Mouse (Mus musculus): ENCODE measurements around the gene Dgkb.

Gene Dgkb

DNA sequence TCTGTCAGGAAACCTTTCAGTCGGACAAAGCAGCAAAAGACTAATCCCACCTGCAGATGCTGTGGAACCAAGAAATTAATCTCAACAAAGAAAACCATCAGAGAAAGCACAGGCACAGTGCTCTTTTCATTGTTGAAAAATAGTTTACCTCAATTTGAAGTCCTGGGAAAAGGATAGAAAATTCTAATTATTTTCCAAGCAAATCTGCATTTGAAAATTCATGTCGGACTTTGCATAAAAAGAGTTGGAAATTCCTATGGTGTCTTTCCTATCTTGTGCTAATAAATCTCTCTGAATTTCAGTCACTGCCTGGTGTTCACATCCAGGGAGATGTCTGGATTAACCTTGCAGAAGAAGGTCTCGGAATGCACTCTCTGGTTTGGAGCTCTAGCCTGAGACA is at the start of gene Dgkb:
Gene Dgkb (plus strand): TSS at position 301 of the 400 bp plus-strand sequence.
- no peak for DNase-seq

DNA sequence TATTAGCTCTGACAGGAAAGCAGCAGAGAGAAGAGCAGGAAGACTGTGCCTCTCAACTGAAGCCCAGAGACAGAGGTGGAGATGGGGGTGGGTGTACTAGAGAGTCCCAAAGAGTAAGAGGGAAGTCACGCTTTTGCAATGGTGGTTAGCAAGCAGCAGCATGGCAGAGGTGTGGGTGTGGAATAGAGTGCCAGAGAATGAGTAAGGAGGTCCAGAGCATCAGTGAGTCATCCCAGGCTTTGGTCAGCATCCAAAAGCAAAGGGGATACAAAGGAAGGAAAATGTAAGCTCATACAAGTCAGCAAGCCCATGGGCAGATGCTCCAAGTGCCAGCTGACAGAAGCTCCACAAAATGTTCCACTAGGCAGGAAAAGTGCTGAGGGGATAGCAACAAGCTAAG is 47.7 kb upstream of the Dgkb start:
- DNase-seq, result no peak

DNA sequence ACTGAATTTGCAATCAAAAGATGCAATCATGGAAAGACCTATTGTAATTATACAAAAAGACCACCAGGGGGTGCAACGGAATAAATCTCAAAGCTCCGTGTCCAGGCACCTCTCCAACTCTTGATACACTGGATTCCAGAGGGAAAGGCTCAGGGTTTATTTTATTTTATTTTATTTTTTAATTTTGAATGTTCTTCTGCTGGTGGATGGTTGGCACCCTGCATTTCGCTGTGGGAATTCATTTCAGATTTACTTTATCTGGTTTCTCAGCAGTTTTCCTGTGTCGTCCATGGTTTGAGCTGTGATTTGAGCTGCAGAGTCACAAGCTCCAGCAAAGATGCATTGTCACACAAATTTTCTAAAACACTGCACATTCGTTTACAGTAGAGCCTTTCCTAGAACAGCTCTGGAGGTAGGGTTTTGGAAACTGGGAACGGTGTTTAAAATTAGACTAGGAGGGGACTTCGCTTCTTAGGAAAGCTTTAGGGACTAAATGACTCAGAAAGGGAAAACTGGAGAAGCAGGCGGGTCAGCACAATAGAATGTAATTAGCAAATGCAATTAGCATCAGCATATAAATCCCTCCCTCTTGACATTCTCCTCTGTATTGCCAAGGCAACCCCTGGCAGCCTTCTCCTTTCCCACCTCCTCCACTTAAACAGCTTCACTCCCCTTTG is 43.7 kb upstream of the Dgkb start:
- peak; percentile 16 for DNase-seq

DNA sequence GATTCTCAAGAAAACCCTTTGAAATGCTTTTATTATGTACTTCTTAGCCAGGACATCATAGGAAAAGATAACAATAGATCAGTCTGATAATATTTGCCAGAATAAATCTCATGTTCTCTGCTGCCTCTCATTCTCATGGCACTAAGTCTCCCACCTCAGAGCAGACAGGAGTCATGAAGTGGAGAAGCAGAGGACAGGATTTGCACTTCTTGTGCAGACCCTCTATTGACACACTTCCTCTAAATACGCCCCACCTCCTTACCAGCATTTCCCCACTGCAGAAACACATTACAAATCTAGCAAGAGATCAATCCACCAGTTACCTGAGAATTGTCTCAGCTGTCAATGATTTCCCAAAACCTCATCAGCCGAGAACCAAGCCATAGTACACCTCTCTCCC is 42.9 kb upstream of the Dgkb start:
- no peak for DNase-seq

DNA sequence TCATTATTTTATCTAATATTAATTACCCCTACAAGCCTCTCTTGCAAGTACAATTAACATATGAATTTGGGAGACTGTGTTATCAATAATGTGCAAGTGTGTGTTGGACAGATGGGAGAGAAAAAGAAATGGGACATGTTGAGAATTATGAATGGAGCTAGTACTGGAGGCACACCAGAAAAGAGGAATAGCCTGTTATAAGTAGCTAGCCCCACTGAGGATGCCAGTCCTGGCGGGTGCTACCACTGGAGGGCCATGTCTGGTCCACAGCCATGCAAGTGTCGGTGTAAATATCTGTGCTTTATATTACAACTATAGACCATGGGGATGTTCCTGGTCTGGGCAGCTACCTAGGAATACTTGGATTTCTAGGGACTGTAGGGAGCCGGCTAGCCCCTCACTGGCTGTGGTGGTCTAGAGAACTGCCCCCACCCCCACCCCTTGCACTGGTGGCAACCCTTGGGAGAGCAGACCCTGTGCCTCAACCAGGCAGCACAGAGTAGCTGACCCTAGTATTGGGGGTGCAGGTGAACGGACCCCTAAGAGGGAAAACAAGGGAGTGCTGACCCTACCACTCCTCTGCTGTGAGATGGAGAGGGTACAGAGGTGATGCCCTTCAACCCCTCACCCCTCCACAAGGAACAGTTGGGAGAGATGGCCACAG is 21.1 kb upstream of the Dgkb start:
- no peak for DNase-seq

DNA sequence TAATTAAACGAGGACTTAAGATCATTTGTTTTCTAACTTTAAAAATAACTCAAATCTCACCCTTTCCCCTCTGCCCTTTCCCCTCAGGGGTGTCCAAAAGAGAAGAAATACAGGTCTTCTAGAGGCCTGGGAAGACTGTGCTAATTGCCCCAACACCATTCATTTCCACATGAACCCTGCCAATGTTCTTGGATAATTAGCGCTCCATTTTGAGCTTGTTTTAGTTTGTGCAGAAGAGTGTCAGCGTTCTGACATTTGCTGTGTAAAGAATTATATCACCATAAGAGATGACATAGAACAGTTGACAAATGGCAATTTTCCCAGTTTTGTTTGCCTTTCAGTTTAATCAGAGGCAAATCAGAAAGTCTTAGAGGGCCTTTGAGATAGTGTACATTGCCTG is 3.4 kb upstream of the Dgkb start:
- no peak for DNase-seq

DNA sequence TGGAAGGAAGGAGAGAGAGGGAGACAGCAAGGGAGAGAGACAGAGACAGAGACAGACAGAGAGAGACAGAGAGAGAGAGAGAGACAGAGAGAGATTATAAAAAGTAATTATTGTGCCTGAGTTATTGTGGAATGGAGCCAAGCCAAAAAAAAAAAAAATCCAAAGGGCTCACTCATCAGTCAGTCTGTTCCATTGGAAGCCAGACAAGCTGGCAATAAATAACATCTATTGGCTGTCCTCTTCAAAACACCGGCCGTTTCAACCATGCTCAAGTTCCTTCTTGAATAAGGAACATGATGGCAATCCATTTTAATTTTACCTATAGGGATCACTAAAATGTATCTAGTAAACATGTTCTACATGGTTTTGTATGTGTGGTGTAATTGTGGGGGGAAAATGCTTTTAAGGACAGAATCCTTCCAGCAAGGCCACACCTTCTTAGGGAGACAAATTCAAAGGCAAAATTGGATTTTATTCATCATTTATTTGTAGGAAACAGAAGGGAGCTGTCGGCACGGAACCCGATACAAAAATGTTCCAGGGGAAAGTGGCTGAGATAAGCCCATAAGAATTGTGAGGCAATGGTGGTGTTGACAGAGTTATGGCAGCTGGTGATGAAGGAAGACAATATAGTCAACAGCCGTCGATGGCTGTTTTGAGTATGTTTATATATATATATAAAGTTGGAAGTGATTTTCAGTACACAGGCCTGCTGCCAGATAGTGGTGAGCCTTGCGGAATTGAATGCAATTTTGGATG is 3.7 kb downstream of the Dgkb start:
- no peak for DNase-seq

DNA sequence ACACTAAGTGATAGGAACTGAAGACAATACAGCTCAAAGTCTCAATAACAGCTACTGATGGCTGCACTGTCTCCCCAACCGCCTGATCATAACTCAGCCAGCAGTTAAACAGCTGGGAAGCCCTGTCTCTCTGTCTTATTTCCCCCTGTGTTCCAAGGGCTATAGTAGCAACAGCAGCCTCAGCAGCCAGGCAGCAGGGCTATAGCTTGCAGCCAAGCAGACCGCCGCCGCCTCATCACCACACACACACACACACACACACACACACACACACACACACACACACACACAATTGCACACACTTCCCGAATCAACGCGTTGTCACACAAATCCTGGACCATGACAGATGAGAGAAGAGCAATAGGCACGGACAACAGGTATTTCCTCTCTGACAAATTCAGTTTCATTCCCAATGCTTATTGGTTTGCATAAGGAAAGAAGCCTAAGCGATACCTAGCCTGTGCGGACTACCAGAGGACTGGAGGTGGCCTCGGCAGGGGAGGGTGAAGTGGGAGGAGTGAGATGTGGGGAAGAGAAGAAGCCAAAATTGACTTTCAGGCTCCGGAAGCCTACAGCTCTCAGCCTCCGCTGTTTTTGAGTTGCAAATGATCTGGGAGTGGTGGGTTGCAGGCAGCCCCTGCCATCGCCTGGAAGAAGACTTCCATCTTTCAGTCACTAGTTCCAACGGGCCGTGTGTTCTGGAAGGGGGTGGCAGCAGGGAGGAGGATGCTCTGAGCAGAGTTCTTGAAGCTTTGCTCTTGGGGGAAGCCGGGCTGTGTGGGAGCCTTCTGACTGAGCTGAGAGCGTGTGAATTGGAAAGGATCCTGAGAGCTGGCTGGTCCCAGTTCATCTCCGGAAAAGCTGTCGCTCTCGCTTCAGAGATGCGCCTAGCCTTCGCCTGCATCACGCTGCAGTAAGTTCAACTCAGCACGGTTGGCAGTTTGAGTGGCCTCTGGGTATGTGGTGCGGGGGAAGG is 62.8 kb downstream of the Dgkb start:
- DNase-seq, result no peak

DNA sequence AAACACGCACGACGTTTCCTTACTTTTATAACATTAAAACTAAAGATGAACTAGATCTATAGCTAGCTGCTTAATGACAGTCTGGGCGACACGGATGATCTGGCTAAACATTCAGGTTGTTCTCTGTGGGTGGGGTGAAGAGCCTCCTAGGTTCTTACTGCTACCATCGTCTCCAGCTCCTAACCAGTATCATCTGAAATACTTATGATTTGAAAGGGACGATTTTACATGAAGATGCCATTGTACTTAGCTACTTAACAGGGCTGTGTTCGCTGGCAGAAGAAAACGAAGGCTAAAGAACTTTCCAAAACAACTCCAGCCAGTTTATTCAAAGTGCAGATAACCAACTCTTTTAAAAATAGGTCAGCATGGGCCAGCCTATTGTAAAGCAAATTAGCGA is 63.9 kb downstream of the Dgkb start:
- no peak for DNase-seq

DNA sequence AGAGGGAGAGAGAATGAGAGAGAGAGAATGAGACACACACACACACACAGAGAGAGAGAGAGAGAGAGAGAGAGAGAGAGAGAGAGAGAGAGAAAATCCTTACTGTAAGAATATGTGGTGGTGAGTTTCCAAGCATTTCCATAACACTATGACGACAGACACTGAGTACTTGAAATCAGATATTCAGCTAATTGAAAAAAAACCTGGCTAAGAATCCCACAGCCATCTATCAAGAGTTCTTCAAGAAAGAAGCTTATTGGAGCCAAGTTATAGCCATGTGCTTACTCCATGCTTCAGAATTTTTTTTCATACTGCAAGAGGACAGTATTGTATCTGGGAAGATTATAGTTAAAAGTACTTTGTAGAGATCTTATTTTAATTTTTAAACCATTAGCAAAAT is 65.3 kb downstream of the Dgkb start:
- no peak for DNase-seq

DNA sequence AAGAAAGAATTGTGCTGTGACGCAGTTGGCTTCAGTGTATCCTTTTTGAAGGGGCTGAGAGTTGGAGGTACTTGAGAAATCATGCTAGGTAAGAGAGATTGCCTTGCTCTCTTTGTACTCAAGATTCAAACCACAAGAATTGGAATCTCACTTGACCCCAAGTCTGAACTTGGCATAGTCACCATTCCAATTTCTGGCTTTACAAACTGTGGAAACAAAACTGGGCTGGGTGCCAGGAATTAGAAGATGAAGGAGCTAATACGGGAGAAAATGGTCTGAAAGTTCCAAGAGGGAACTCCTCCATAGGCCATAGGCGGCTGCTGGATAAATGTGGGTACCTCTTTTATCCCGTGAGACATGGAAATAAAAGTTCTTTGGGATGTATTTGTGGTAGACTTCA is 66.3 kb downstream of the Dgkb start:
- DNase-seq, result no peak

DNA sequence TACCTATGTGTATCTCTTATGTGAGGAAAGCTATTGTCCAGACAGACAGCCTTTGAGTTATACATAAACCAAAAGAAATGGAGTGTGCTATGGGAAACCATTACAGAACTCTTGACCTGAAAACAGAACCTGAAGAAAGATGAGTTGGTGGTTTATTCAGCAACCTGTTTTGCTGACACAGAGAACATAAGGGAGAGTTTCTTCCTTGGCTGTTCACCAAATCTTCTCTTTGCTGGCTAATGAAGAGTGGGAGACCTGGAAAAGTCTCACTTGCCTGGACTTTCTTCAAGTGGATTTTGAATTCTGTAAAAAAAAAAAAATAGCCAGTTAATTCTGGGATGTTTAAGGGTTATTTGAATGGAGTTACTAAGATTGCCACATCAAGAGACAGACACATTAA is 71.1 kb downstream of the Dgkb start:
- DNase-seq, result no peak

DNA sequence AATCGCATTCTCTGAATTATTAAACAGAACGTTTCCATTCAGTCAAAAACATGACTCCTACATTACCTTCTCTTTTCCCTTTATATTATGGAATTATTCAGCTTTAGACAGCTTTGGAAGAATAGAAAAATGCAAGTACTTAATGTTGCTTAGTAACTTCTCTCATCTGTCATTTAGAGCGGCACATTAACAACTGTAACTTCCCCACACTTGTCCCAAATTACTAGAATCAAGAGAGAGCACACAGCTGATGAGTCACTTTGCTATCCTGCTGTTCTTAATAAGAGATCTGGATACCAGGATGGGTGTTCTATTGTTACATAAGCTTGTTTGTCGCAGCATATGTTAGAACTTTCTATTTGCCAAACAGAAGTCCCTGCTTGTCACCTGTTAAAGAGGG is 71.9 kb downstream of the Dgkb start:
- DNase-seq, result no peak

DNA sequence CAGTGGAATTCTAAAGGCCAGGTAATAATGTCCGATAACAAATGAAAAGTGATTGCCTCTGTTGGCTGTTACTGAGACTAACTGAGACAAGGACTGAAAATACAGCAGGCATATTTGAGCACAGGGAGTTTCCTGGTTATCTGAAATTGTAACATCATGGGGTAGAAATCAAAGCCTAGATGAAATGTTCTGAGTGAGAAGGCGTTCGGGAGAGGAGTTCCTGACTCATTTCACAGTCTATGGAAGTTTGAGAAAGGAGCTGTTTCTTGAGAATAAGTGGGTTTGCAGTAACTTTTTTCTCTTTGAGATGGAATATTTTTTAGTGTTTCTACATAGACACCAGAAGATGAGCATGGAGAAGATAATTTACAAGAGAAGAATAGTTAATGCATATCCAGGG is 73.8 kb downstream of the Dgkb start:
- DNase-seq, result no peak

DNA sequence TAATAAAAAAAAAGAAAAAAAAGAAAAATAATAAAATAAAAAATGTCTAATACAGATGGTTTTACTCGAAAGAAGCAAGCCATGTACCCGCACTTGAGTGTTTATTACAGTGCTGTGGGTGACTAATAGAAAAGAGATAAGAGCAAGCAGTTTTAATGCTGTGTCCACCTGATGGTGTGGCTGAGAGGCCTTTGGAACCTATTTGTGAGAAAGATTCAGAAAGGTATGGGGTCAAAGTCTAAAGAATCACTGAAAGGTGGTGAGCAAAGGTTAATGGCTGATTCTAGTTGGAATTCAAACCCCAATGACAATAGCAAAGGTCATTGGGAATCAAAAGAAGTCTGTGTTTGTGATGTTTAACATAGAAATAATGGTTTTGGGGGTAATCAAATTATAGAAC is 124.6 kb downstream of the Dgkb start:
- no peak for DNase-seq

DNA sequence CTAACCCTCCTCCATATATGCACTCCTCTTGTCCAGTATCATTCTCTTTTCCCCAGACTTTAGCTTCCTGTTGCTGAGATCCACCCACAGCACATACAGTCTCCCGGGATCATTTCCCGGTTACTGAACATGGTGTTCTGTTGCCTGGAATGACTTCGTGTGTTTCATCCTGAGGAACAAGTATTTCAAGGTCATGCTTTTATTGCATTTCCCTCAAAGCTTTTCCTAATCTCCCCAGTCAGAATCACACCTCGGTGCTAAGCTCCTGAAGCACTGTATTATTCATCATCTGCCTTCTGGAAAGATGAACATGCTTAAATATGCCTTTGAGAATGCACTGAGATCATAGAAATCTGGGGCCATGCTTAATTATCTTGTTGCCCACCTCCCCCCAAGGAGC is 138.7 kb downstream of the Dgkb start:
- DNase-seq, result no peak

DNA sequence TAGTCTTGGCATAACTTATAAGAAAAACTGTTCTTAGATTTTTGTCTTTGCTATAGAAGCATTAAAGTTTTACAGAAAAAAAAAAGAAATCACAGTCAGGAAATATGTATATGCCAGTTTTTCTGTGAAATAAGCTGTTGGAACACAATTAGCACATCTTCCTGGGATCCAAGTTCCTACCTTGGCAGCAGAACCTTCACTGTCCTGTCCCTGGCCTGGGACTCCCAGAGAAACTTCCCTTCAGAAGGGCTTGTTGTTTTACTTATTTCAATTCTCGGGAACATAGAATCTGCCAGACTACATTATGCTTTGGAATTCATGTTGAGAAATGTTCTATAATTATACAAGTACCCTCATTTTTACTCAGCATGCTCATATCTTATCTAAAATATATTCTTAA is 154.0 kb downstream of the Dgkb start:
- DNase-seq, result no peak

DNA sequence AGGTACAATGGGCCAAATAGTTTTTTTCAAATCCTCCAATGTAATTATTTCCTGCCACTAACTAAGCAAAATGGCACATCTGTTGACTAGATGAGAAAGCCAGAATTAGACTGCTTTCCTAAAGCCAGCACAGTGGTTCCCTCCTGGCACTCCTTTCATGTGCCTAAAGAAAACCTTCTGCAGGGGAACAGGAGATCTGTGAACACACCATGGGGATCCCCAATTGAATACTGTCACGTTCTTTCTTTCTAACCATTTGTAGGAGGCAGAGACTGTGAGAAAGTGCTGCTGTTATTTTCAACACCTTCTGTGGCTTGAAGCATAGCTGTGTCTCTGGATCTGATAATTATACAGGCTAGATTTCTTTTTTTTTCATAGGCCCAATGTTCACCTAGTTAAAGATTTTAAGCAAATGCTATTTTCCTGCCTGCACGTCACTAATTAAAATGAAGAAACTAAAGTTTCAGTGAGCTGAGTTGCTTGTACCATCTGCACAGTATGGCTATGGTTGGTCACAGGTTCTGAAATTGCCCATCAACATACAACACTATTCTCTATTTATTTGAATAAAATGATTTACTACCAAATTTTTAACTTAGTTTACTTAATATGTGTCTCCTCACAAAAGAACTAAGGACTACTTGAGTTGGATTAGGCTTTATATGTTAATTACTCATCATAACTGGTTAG is 161.1 kb downstream of the Dgkb start:
- DNase-seq, result no peak

DNA sequence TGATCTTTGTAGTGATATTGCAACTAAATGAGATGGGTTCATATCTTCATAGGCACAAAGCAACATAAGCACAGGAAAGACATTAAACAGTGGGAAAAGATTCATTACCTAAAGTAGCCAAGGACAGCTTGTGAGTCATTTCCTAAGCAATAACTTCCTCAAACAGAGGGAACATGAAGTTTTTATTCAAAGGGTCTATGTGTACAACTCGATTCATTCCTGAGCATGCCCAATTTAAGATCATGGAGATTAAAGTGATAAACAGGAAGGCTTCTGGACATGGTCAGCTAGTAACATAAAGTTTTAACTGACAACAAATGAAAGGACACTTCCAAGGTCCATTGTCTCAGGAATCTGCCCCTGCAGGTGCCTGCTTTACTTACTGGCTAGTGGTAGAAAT is 167.8 kb downstream of the Dgkb start:
- no peak for DNase-seq

DNA sequence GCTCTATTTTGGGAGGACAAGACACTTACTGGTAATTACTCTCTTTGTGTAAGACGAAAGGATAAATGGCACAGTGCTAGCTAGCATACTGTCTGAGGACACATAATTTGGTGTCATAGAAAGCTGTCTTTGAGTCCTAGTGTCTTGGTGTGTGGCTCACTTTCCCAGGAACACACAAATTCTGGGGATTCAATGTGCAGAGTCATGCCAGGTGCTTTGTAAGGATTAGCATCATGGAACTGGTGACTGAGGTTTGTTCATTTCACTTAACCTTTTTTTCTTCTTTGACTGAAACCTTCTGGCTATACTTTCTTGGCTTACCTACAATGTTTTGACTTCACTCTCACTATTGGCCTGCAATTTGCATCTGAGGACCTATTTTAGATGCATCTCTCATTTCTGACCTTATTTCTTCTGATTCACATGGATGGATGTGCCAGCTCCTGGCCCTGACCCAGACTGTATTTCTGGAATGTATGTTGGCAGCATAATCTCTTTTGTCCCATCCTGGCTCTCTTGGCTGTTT is 170.6 kb downstream of the Dgkb start:
- no peak for DNase-seq

DNA sequence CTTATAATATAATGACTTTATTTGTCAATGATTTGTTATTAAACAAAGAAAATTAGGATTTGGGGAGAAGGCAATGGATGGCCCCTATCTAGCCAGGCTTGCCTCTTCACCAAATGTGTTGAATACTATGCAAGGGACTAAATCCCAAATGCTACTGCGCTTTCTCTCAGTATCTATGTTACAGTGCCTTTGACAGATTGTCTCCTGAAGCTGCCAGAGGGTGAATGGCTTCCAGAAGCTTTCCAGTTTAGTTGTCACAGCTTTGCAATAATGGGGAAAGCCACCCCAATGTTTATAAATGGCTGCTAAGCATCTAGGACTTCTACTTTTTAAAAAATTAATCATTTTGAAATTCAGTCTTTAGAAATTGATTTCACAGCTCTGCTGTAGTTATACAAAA is 175.7 kb downstream of the Dgkb start:
- DNase-seq, result no peak

DNA sequence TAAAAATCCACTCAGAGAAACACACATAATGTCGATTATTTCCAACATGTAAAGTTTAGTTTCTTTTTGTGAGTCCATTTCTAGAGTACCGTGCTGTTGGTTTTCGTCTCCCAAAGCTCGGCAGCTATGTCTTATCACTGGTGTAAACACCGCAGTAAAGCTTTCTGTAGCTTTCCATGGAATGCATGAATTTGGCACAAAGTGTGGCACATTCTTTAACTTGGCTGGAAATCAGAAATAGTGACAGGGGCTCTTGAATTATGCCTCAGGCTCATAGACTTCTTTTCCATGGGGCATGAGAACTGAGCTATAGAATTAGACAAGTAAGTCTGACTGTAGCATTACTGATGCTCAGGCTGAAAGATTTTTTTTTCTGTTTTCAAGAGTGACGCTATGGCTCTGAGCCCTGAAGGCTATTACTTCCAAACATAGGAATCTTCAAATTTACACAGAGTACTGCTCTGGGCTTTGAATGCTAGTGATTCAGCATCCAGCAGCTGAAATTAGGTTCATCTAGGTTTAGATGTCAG is 179.0 kb downstream of the Dgkb start:
- no peak for DNase-seq

Data from kidney, postnatal 14 days (tissue).